Mouse (Mus musculus): ENCODE measurements around the gene Itprid2.

- TF ChIP-seq CTCF (IDR thresholded peaks at IDR 0.05; ENCODE audit: low read depth, low read length) (no peak), POLR2A (IDR thresholded peaks at IDR 0.05; ENCODE audit: extremely low read depth, insufficient read depth, low read length) (no peak)
These were observed 38.1 kb upstream of the Itprid2 start for GRCm38 (mm10) chr2:79597090-79597489.

Measured in liver, adult 2 months (tissue).